Mouse (Mus musculus) cerebellum, adult 9-10 months (tissue): ENCODE measurements at regions not wholly inside any gene's neighbourhood (a gene's known extent, or its start where the extent isn't known, plus 50 kb on each side); places are given as distances from the start of the nearest gene placed in this dataset.
A peak's percentile ranks its signal among the peaks of the same experiment; 100 is the strongest.

Experiments
- DNase-seq: peaks from one replicate; pipeline ENCODE4 v3.0.0; 2022

DNA sequence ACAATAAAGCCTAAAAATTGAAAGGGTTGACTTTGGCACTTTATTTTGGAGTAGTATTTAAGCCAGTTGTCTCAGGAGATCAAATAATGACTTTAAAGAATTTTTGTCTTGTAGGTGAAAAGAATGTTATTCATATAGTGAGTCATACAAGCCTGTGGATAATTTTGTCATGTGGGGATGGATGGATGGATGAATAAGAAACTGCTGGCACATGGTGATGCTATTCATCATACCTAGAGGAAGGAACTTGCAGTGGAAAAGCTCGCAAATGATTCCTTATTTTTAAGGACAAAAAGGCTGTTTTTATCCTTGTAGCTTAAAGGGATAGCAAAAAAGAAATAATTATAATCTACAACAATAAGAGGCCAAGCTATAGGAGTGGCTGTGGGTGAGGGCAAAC is 655.4 kb upstream of the Auts2 start:
- DNase-seq: no peak

- no peak for DNase-seq
Measured at GRCm38 (mm10) chr5:133189798-133190571, 646.8 kb upstream of the Auts2 start.

- DNase-seq: no peak
Measured at GRCm38 (mm10) chr5:133175636-133176035, 632.5 kb upstream of the Auts2 start.

GRCm38 (mm10) chr5:133173155-133173723 is 630.1 kb upstream of the Auts2 start:
- DNase-seq: peak; percentile 28

- DNase-seq: no peak
Measured at GRCm38 (mm10) chr5:133172686-133173085, 629.5 kb upstream of the Auts2 start.

DNA sequence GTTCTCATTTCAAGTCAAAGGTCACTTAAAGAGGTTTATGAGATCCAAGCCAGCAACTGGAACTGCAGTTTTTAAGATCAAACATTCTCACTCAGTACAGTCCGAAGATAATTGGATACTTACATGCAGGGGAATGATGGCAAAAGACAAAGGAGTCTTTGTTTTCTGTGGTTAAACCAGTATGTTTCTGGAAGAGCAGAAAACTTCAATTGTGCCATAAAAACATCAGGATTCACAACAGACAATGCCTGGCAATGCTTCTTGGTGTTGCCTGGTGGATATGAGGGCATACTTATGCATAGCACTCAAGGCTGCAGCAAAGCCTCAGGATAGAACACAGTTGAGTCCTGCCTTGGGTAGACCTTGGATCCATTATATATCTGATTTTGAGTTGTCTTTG is 628.1 kb upstream of the Auts2 start:
- DNase-seq: no peak

DNA sequence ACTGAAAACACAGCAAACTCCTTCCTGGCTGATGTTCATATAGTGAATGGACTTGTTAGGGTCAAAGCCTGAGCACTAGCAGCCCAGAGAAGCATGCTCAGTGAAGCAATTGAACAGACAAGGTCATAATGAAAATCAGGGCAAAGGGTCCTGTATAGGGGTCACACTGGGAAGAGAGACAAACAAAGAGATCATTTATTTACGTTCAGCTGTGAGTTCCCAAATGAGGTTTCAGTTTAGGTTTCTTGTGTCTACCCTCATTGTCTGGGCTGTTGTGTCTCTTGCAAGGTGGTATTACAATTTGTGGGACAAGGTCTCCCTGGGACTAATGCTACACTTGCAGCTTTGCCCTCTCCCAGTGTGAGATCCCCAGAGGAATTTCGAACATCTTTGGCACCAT is 624.4 kb upstream of the Auts2 start:
- no peak for DNase-seq

GRCm38 (mm10) chr5:133167001-133167461 is 623.9 kb upstream of the Auts2 start:
- DNase-seq: no peak

- peak; percentile 8 for DNase-seq
Measured at GRCm38 (mm10) chr5:133156115-133156857, 613.1 kb upstream of the Auts2 start.

DNA sequence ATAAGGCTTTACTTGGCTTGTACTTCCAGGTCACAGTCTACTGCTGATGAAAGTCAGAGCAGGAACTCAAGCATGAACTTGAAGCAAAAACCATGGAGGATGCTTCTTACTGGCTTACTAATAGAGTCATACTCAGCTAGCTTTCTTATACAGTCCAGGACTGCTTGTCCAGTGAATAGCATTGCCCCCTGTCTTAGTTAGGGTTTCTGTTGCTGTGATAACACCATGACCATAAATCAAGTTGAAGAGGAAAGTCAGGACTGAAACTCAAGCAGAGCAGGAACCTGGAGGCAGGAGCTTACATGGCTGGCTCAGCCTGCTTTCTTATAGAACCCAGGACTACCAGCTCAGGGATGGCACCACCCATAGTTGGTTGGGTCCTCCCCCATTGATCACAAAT is 602.9 kb upstream of the Auts2 start:
- DNase-seq: no peak

- DNase-seq: no peak
Measured at GRCm38 (mm10) chr5:133143679-133144078, 600.5 kb upstream of the Auts2 start.

DNA sequence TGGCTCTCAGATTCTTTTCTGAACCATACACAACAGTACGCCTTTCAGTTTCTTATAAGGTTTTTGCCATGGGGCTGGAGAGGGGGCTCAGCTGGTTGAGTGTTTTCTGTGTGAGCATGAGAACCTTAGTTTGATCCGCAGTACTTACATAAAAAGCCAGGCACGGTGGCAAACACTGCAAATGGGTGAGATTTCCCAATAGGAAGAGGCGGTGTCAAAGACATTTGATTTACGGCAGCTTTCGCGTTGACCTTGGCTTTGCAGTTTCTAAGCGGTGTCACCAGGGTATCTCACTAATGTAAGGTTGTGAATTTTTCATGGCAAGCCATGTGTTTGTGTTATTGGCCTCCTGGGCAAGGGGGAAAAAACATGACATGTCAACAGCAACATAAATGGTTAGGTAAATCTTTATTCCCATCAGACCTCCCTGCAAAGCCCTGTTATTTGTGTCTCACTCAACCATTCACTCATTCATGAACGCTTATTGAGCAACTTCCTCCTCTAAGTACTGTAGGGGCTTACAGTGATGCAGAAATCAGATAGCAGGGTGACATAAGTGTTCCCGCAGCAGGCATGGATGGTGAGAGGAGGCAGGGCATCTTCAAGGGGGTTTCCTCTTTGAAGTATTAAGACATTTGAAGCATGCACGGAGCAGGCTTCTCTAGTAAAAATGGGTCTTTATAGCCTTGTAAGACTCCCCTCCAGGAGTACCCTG is 599.4 kb upstream of the Auts2 start:
- DNase-seq: no peak

GRCm38 (mm10) chr5:133131042-133131441 is 587.9 kb upstream of the Auts2 start:
- no peak for DNase-seq

DNA sequence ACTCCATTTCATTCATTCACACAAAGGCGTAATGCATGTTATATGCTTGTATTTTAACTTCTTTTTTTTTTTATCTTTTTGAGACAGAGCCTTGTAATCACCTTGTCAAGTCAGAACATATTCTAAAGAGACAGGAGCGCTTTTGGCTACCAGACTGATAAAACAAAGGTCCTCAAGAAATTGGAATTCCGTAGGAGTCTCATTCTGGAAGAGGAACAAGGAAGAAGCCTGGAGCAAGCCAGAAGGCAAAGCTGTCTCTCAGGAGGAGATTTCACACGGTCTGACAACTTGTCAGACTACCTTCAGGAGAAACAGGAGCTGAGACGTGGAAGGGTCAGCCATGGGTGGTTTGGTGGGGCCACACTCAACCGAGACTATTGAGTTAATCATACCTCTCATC is 587.2 kb upstream of the Auts2 start:
- DNase-seq: no peak

DNA sequence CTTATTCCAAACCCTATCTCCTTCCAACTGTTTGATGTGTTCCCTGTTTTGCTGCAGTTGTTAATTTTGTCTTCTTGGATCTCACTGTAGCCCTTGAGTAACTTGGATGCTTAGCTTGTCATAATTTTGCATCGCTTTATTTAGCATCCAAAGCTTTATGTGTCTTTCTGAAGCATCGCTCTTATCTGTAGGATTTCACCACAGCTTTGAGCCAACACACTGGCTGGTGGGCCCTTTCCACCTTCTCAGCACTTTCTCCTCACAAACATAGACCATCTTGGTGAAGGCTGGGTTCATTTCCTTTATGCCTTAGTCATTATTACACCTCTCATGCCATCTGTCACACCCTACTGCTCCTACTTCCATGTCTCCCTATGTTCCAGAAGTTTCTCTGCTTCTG is 581.1 kb upstream of the Auts2 start:
- no peak for DNase-seq

DNA sequence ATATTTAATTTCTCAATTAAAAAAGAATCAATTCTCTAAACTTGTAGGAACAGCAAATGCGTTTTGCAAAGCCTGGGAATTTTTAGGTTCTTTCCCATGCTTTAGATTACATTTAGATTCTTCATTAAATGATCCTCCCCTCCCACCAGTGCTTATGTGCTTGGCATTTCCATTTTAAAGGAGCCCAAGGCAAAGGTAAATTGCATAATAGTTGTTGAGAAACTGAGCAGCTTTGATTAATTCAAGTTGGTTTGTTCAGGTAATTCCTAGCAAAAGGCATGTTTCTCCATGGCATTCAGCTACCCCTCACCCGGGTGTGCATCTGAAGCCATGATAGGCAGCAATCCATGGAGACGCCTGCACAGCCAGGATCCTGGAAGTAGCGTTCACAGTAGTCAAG is 570.8 kb upstream of the Auts2 start:
- DNase-seq: no peak

DNA sequence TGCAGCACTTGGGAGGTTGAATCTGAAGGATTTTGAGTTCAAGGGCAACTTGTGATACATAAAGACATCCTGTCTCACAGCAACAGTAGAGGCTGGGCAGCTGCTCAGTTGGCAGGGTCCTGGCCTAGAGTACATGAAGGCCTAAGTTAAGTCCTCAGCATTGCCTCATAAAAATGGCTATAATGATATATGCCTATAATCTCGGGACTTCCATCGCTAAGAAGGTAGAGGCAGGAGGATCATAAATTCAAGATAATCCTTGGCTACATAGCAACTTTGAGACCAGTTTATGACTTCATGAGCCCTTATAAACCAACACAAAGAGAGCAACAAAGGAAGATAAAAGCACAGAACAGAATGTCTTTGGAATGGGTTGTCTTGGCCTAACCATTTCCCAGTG is 570.0 kb upstream of the Auts2 start:
- no peak for DNase-seq

GRCm38 (mm10) chr5:133106691-133107354 is 563.7 kb upstream of the Auts2 start:
- DNase-seq: no peak

GRCm38 (mm10) chr5:133096340-133096739 is 553.2 kb upstream of the Auts2 start:
- no peak for DNase-seq

GRCm38 (mm10) chr5:133084859-133085258 is 541.7 kb upstream of the Auts2 start:
- no peak for DNase-seq

- DNase-seq: no peak
Measured at GRCm38 (mm10) chr5:133080751-133081150, 537.6 kb upstream of the Auts2 start.

DNA sequence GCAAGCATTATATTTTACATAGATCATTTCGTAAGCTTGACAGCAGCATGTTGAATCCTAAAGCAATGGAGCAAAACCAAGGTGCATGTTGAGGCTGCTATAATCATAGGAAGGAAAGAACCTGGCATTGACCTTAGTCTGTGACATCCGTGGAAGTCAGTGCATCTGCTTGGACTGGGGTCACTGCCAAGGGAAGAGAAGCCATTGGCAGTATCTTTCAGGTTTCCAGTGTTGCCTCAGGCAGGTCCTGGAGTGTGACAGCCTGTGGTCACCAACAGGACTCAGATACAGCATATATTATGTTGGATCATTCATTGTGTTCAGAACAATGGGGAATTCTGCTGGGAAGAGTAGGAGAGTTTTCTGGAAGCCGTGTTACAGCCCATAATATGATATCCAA is 535.8 kb upstream of the Auts2 start:
- peak; percentile 84 for DNase-seq

GRCm38 (mm10) chr5:133078390-133078789 is 535.2 kb upstream of the Auts2 start:
- peak; percentile 22 for DNase-seq
